Mouse (Mus musculus) brain, embryonic 14.5 days (tissue): ENCODE results near the gene Snd1. TPM values are rescaled to one million over a fixed set of nuclear protein-coding genes. Genes with fewer than 3 reads are reported as not detected.

Source experiments
- DNase-seq: peaks from one replicate; pipeline ENCODE4 v3.0.0-alpha.2; 2011; ENCODE audit warnings: low read depth
- CTCF ChIP-seq: fragments of 200-500 bp; IDR thresholded peaks from 2 replicates; pipeline ENCODE4 v1.5.1; 2012; ENCODE audit warnings: inconsistent platforms, mild to moderate bottlenecking, moderate library complexity, borderline replicate concordance; ENCODE audit not compliant: insufficient read depth, insufficient read length; ENCODE audit errors: extremely low read depth
- POLR2A ChIP-seq: fragments of 200-500 bp; IDR thresholded peaks from 2 replicates; pipeline ENCODE4 v1.6.1; 2012; ENCODE audit warnings: mild to moderate bottlenecking, inconsistent platforms, borderline replicate concordance; ENCODE audit not compliant: poor library complexity, insufficient read depth, insufficient read length, severe bottlenecking; ENCODE audit errors: extremely low read depth
- polyA plus RNA-seq: library from polyadenylated mRNA; depleted of rRNA; stranded (reverse); fragments of >200 nt; gene quantifications from 2 replicates; pipeline ENCODE4 v1.2.3, GENCODE M21; 2012

The Snd1 gene
- polyA plus RNA-seq, 1 experiment: 73.1 TPM

GRCm38 (mm10) chr6:28486905-28487304, 12.0 kb downstream of the Snd1 start:
- no peak for DNase-seq
- TF ChIP-seq CTCF (no peak), POLR2A (no peak)

GRCm38 (mm10) chr6:28488204-28488851, 13.4 kb downstream of the Snd1 start:
- DNase-seq: peak; percentile 78
- TF ChIP-seq CTCF: no peak
- no peak for TF ChIP-seq POLR2A

- no peak for DNase-seq
- TF ChIP-seq CTCF (no peak), POLR2A (no peak)
Measured at GRCm38 (mm10) chr6:28490612-28491011, 15.7 kb downstream of the Snd1 start.

- TF ChIP-seq POLR2A (no peak), CTCF (no peak)
Measured at GRCm38 (mm10) chr6:28491198-28491597, 16.3 kb downstream of the Snd1 start.

GRCm38 (mm10) chr6:28497837-28498236, 22.9 kb downstream of the Snd1 start:
- no peak for TF ChIP-seq POLR2A
- no peak for TF ChIP-seq CTCF
- DNase-seq: peak; percentile 9

More at GRCm38 (mm10) chr6:28491198-28491597, 16.3 kb downstream of the Snd1 start:
- peak; percentile 8 for DNase-seq

- TF ChIP-seq POLR2A (no peak), CTCF (no peak)
- DNase-seq: no peak
Measured at GRCm38 (mm10) chr6:28502576-28502975, 27.6 kb downstream of the Snd1 start.

GRCm38 (mm10) chr6:28503148-28503547, 28.2 kb downstream of the Snd1 start:
- TF ChIP-seq POLR2A (no peak), CTCF (no peak)
- DNase-seq: no peak

GRCm38 (mm10) chr6:28504611-28505010, 29.7 kb downstream of the Snd1 start:
- no peak for DNase-seq
- TF ChIP-seq CTCF (no peak), POLR2A (no peak)

- no peak for TF ChIP-seq CTCF
- TF ChIP-seq POLR2A: no peak
- no peak for DNase-seq
Measured at GRCm38 (mm10) chr6:28507759-28508158, 32.8 kb downstream of the Snd1 start.

GRCm38 (mm10) chr6:28514195-28514594, 39.3 kb downstream of the Snd1 start:
- TF ChIP-seq CTCF (no peak), POLR2A (no peak)
- DNase-seq: no peak

- TF ChIP-seq CTCF (no peak), POLR2A (no peak)
- no peak for DNase-seq
Measured at GRCm38 (mm10) chr6:28514830-28515350, 40.0 kb downstream of the Snd1 start.

GRCm38 (mm10) chr6:28516618-28517017, 41.7 kb downstream of the Snd1 start:
- DNase-seq: peak; percentile 63
- no peak for TF ChIP-seq CTCF
- no peak for TF ChIP-seq POLR2A
